Mouse (Mus musculus) thymus, adult 18-20 months (tissue): ENCODE measurements around the gene Ptgr1.

ENCODE experiments used
- DNase-seq, 2 experiments: peaks; one replicate each; pipeline ENCODE4 v3.0.0; 2022; ENCODE audit warnings: mixed read lengths in 2 of 2

Ptgr1 gene

GRCm38 (mm10) chr4:58986540-58987190, at the start of gene Ptgr1:
Gene Ptgr1 (minus strand): TSS chr4:58987119.
- peak; percentile 78 to 87 for DNase-seq

- DNase-seq = no peak
Measured at GRCm38 (mm10) chr4:59035786-59036350, 48.9 kb upstream of the Ptgr1 start.

GRCm38 (mm10) chr4:59034918-59035785, 48.2 kb upstream of the Ptgr1 start, which contains the start of gene Gng10:
Gene Gng10 (plus strand): TSS chr4:59035088.
- peak; percentile 54 to 55 for DNase-seq

- DNase-seq = peak in 1 of 2 experiments; percentile 13
Measured at GRCm38 (mm10) chr4:59034325-59034917, 47.5 kb upstream of the Ptgr1 start.

- no peak for DNase-seq
Measured at GRCm38 (mm10) chr4:59016922-59017321, 30.0 kb upstream of the Ptgr1 start.

- DNase-seq = no peak
Measured at GRCm38 (mm10) chr4:59015181-59015580, 28.3 kb upstream of the Ptgr1 start.

- DNase-seq = no peak
Measured at GRCm38 (mm10) chr4:59011446-59011845, 24.5 kb upstream of the Ptgr1 start.

GRCm38 (mm10) chr4:59009696-59010095, 22.8 kb upstream of the Ptgr1 start:
- no peak for DNase-seq

- no peak for DNase-seq
Measured at GRCm38 (mm10) chr4:59009186-59009585, 22.3 kb upstream of the Ptgr1 start.

- no peak for DNase-seq
Measured at GRCm38 (mm10) chr4:59007974-59008373, 21.1 kb upstream of the Ptgr1 start.

- no peak for DNase-seq
Measured at GRCm38 (mm10) chr4:59007016-59007415, 20.1 kb upstream of the Ptgr1 start.

GRCm38 (mm10) chr4:59006211-59006610, 19.3 kb upstream of the Ptgr1 start:
- no peak for DNase-seq

- DNase-seq = no peak
Measured at GRCm38 (mm10) chr4:59003806-59004200, 16.9 kb upstream of the Ptgr1 start.

- DNase-seq = peak; percentile 85 to 86
Measured at GRCm38 (mm10) chr4:59002948-59003805, 16.3 kb upstream of the Ptgr1 start, which contains the start of gene Gm20503. Gene Gm20503 (plus strand): TSS chr4:59003210.

- DNase-seq = peak in 1 of 2 experiments; percentile 41
Measured at GRCm38 (mm10) chr4:59000614-59001013, 13.7 kb upstream of the Ptgr1 start.

GRCm38 (mm10) chr4:58999686-59000085, 12.8 kb upstream of the Ptgr1 start:
- DNase-seq = peak; percentile 35 to 47

GRCm38 (mm10) chr4:58998688-58999087, 11.8 kb upstream of the Ptgr1 start:
- DNase-seq = no peak

- DNase-seq = no peak
Measured at GRCm38 (mm10) chr4:58997081-58997480, 10.2 kb upstream of the Ptgr1 start.

GRCm38 (mm10) chr4:58995251-58995693, 8.4 kb upstream of the Ptgr1 start:
- DNase-seq = no peak

GRCm38 (mm10) chr4:58994762-58995161, 7.8 kb upstream of the Ptgr1 start, which contains the start of gene Dnajc25:
Gene Dnajc25 (plus strand): TSS chr4:58995062.
- DNase-seq = no peak

- no peak for DNase-seq
Measured at GRCm38 (mm10) chr4:58992195-58992594, 5.3 kb upstream of the Ptgr1 start.
